Mouse (Mus musculus) lung, adult 2 months (tissue): ENCODE results near the gene Homer2.

Experiments
- CTCF ChIP-seq: fragments of 200-500 bp; IDR thresholded peaks from 2 replicates; pipeline ENCODE4 v1.5.1; 2011; ENCODE audit warnings: mild to moderate bottlenecking, low read length, control low read depth; ENCODE audit not compliant: insufficient read depth
- POLR2A ChIP-seq: fragments of 200-500 bp; IDR thresholded peaks from 2 replicates; pipeline ENCODE4 v1.6.1; 2011; ENCODE audit warnings: low read depth, mild to moderate bottlenecking, control low read depth, low read length, borderline replicate concordance; ENCODE audit errors: extremely low read depth

- TF ChIP-seq POLR2A (peak; percentile 96), CTCF (no peak)
Observed at GRCm38 (mm10) chr7:81571108-81571940, 136.0 kb downstream of the Homer2 start, which contains the start of gene Whamm.
